Mouse (Mus musculus): Measurements from ENCODE around the gene Stac2. TPM values are rescaled to one million over a fixed set of nuclear protein-coding genes. Genes with fewer than 3 reads are reported as not detected.

The Stac2 gene
- polyA plus RNA-seq, 1 experiment from 2014 or later = 5.4 TPM

GRCm38 (mm10) chr11:98075195-98075808, 22.0 kb upstream of the Stac2 start:
- Histone ChIP-seq H3K4me3 (replicated peaks; ENCODE audit: low read length) (no peak overlapping the region), H3K4me1 (replicated peaks; ENCODE audit: control insufficient read depth, insufficient read depth, low read length) (0 out of 2 replicates have a peak, but pooled peaks cover 2% of the 10 kb centered on the region), H3K27me3 (replicated peaks; ENCODE audit: control insufficient read depth, insufficient read depth, low read length) (0 out of 2 replicates have a peak, but pooled peaks cover 3% of the 10 kb centered on the region), H3K4me2 (ENCODE audit: low read length) (peak overlapping the region; percentile 23; the same call in 1 of the 2 replicates), H3K27ac (ENCODE audit: low read length) (no peak overlapping the region), H3K9me3 (ENCODE audit: control insufficient read depth, low read length) (no peaks in the 10 kb centered on the region), H3K36me3 (ENCODE audit: control insufficient read depth, insufficient read depth) (no peaks in the 10 kb centered on the region), H3K9ac (replicated peaks; ENCODE audit: low read depth, low read length) (0 out of 2 replicates have a peak overlapping the region, but pooled peaks have one; percentile 15)
- ATAC-seq = peak; percentile 54; the same call in 1 of the 2 replicates
- WGBS = 23% methylated on average over 13 of the region's 13 CpGs

GRCm38 (mm10) chr11:98073442-98073841, 20.2 kb upstream of the Stac2 start:
- ATAC-seq = no peak
- Histone ChIP-seq H3K4me2 (ENCODE audit: low read length) (no peak overlapping the region), H3K4me3 (replicated peaks; ENCODE audit: low read length) (no peak overlapping the region), H3K9me3 (ENCODE audit: control insufficient read depth, low read length) (no peaks in the 10 kb centered on the region), H3K27me3 (replicated peaks; ENCODE audit: control insufficient read depth, insufficient read depth, low read length) (0 out of 2 replicates have a peak, but pooled peaks cover 3% of the 10 kb centered on the region), H3K36me3 (ENCODE audit: control insufficient read depth, insufficient read depth) (no peaks in the 10 kb centered on the region), H3K27ac (ENCODE audit: low read length) (no peak overlapping the region), H3K9ac (replicated peaks; ENCODE audit: low read depth, low read length) (no peak overlapping the region), H3K4me1 (replicated peaks; ENCODE audit: control insufficient read depth, insufficient read depth, low read length) (0 out of 2 replicates have a peak, but pooled peaks cover 2% of the 10 kb centered on the region)
- 98% methylated on average over 4 of the region's 4 CpGs for WGBS

- no peak overlapping the region for H3K4me3 ChIP-seq (replicated peaks; ENCODE audit: low read length)
- H3K9ac ChIP-seq (replicated peaks; ENCODE audit: low read depth, low read length) = no peak overlapping the region
- no peak overlapping the region for H3K4me2 ChIP-seq (ENCODE audit: low read length)
- H3K36me3 ChIP-seq (ENCODE audit: control insufficient read depth, insufficient read depth) = no peaks in the 10 kb centered on the region
- H3K4me1 ChIP-seq (replicated peaks; ENCODE audit: control insufficient read depth, insufficient read depth, low read length) = no peaks in the 10 kb centered on the region; the same call in 1 of the 2 replicates
- H3K27me3 ChIP-seq (replicated peaks; ENCODE audit: control insufficient read depth, insufficient read depth, low read length) = no peaks in the 10 kb centered on the region
- ATAC-seq = no peak
- H3K27ac ChIP-seq (ENCODE audit: low read length) = no peak overlapping the region
- no peaks in the 10 kb centered on the region for H3K9me3 ChIP-seq (ENCODE audit: control insufficient read depth, low read length)
- WGBS = 97% methylated on average over 21 of the region's 21 CpGs
These were observed 14.0 kb upstream of the Stac2 start for GRCm38 (mm10) chr11:98067255-98067654.

GRCm38 (mm10) chr11:98066201-98066600, 12.9 kb upstream of the Stac2 start:
- no peak overlapping the region for H3K9ac ChIP-seq (replicated peaks; ENCODE audit: low read depth, low read length)
- H3K4me3 ChIP-seq (replicated peaks; ENCODE audit: low read length) = no peak overlapping the region
- no peaks in the 10 kb centered on the region for H3K9me3 ChIP-seq (ENCODE audit: control insufficient read depth, low read length)
- H3K27me3 ChIP-seq (replicated peaks; ENCODE audit: control insufficient read depth, insufficient read depth, low read length) = no peaks in the 10 kb centered on the region
- no peak overlapping the region for H3K4me2 ChIP-seq (ENCODE audit: low read length)
- peaks cover 4% of the 10 kb centered on the region; the same call in 1 of the 2 replicates for H3K4me1 ChIP-seq (replicated peaks; ENCODE audit: control insufficient read depth, insufficient read depth, low read length)
- ATAC-seq = no peak
- WGBS = 91% methylated on average over 12 of the region's 12 CpGs
- H3K36me3 ChIP-seq (ENCODE audit: control insufficient read depth, insufficient read depth) = no peaks in the 10 kb centered on the region
- H3K27ac ChIP-seq (ENCODE audit: low read length) = no peak overlapping the region

- 41% methylated on average over 6 of the region's 6 CpGs for WGBS
- Histone ChIP-seq H3K4me1 (replicated peaks; ENCODE audit: control insufficient read depth, insufficient read depth, low read length) (peaks cover 4% of the 10 kb centered on the region), H3K27me3 (replicated peaks; ENCODE audit: control insufficient read depth, insufficient read depth, low read length) (no peaks in the 10 kb centered on the region), H3K4me2 (ENCODE audit: low read length) (no peak overlapping the region), H3K9me3 (ENCODE audit: control insufficient read depth, low read length) (no peaks in the 10 kb centered on the region), H3K9ac (replicated peaks; ENCODE audit: low read depth, low read length) (no peak overlapping the region), H3K4me3 (replicated peaks; ENCODE audit: low read length) (no peak overlapping the region), H3K36me3 (ENCODE audit: control insufficient read depth, insufficient read depth) (no peaks in the 10 kb centered on the region), H3K27ac (ENCODE audit: low read length) (no peak overlapping the region)
- ATAC-seq = no peak
These were observed 8.8 kb upstream of the Stac2 start for GRCm38 (mm10) chr11:98061904-98062562.

GRCm38 (mm10) chr11:98061441-98061840, 8.2 kb upstream of the Stac2 start:
- no peak for ATAC-seq
- peaks cover 4% of the 10 kb centered on the region for H3K4me1 ChIP-seq (replicated peaks; ENCODE audit: control insufficient read depth, insufficient read depth, low read length)
- 79% methylated on average over 3 of the region's 3 CpGs for WGBS
- no peaks in the 10 kb centered on the region for H3K36me3 ChIP-seq (ENCODE audit: control insufficient read depth, insufficient read depth)
- H3K4me3 ChIP-seq (replicated peaks; ENCODE audit: low read length) = no peak overlapping the region
- H3K9me3 ChIP-seq (ENCODE audit: control insufficient read depth, low read length) = no peaks in the 10 kb centered on the region
- H3K9ac ChIP-seq (replicated peaks; ENCODE audit: low read depth, low read length) = no peak overlapping the region
- H3K27me3 ChIP-seq (replicated peaks; ENCODE audit: control insufficient read depth, insufficient read depth, low read length) = no peaks in the 10 kb centered on the region
- no peak overlapping the region for H3K4me2 ChIP-seq (ENCODE audit: low read length)
- no peak overlapping the region for H3K27ac ChIP-seq (ENCODE audit: low read length)

GRCm38 (mm10) chr11:98060104-98060692, 6.9 kb upstream of the Stac2 start:
- H3K27ac ChIP-seq (ENCODE audit: low read length) = no peak overlapping the region
- H3K4me2 ChIP-seq (ENCODE audit: low read length) = no peak overlapping the region
- no peaks in the 10 kb centered on the region for H3K27me3 ChIP-seq (replicated peaks; ENCODE audit: control insufficient read depth, insufficient read depth, low read length)
- no peak for ATAC-seq
- no peak overlapping the region for H3K9ac ChIP-seq (replicated peaks; ENCODE audit: low read depth, low read length)
- H3K4me3 ChIP-seq (replicated peaks; ENCODE audit: low read length) = no peak overlapping the region
- no peaks in the 10 kb centered on the region for H3K9me3 ChIP-seq (ENCODE audit: control insufficient read depth, low read length)
- WGBS = 76% methylated on average over 5 of the region's 5 CpGs
- peaks cover 4% of the 10 kb centered on the region for H3K4me1 ChIP-seq (replicated peaks; ENCODE audit: control insufficient read depth, insufficient read depth, low read length)
- H3K36me3 ChIP-seq (ENCODE audit: control insufficient read depth, insufficient read depth) = no peaks in the 10 kb centered on the region

- no peak for ATAC-seq
- Histone ChIP-seq H3K27me3 (replicated peaks; ENCODE audit: control insufficient read depth, insufficient read depth, low read length) (no peaks in the 10 kb centered on the region), H3K4me2 (ENCODE audit: low read length) (no peak overlapping the region), H3K9me3 (ENCODE audit: control insufficient read depth, low read length) (no peaks in the 10 kb centered on the region), H3K27ac (ENCODE audit: low read length) (no peak overlapping the region), H3K4me1 (replicated peaks; ENCODE audit: control insufficient read depth, insufficient read depth, low read length) (peaks cover 4% of the 10 kb centered on the region), H3K36me3 (ENCODE audit: control insufficient read depth, insufficient read depth) (no peaks in the 10 kb centered on the region), H3K9ac (replicated peaks; ENCODE audit: low read depth, low read length) (no peak overlapping the region), H3K4me3 (replicated peaks; ENCODE audit: low read length) (no peak overlapping the region)
- 68% methylated on average over 7 of the region's 7 CpGs for WGBS
These were observed 6.4 kb upstream of the Stac2 start for GRCm38 (mm10) chr11:98059662-98060061.

- 80% methylated on average over 5 of the region's 5 CpGs for WGBS
- H3K4me1 ChIP-seq (replicated peaks; ENCODE audit: control insufficient read depth, insufficient read depth, low read length) = peaks cover 11% of the 10 kb centered on the region
- no peaks in the 10 kb centered on the region; the same call in 1 of the 2 replicates for H3K27me3 ChIP-seq (replicated peaks; ENCODE audit: control insufficient read depth, insufficient read depth, low read length)
- H3K27ac ChIP-seq (ENCODE audit: low read length) = no peak overlapping the region
- H3K9ac ChIP-seq (replicated peaks; ENCODE audit: low read depth, low read length) = no peak overlapping the region
- no peak overlapping the region for H3K4me2 ChIP-seq (ENCODE audit: low read length)
- ATAC-seq = no peak
- no peaks in the 10 kb centered on the region for H3K36me3 ChIP-seq (ENCODE audit: control insufficient read depth, insufficient read depth)
- no peaks in the 10 kb centered on the region for H3K9me3 ChIP-seq (ENCODE audit: control insufficient read depth, low read length)
- no peak overlapping the region for H3K4me3 ChIP-seq (replicated peaks; ENCODE audit: low read length)
These were observed 4.7 kb upstream of the Stac2 start for GRCm38 (mm10) chr11:98057998-98058397.
